Mouse (Mus musculus): ENCODE measurements around the gene Tmem138. TPM values are rescaled to one million over a fixed set of nuclear protein-coding genes. Genes with fewer than 3 reads are reported as not detected.

Gene Tmem138
- 1 to 10 TPM; 5.9 to 6.6 TPM for total RNA-seq (2023)

GRCm38 (mm10) chr19:10576690-10577561 is at the start of gene Tmem138, which contains the start of gene Cyb561a3:
Gene Tmem138 (minus strand): TSS chr19:10577362.
Gene Cyb561a3 (plus strand): TSS chr19:10577172.

DNA sequence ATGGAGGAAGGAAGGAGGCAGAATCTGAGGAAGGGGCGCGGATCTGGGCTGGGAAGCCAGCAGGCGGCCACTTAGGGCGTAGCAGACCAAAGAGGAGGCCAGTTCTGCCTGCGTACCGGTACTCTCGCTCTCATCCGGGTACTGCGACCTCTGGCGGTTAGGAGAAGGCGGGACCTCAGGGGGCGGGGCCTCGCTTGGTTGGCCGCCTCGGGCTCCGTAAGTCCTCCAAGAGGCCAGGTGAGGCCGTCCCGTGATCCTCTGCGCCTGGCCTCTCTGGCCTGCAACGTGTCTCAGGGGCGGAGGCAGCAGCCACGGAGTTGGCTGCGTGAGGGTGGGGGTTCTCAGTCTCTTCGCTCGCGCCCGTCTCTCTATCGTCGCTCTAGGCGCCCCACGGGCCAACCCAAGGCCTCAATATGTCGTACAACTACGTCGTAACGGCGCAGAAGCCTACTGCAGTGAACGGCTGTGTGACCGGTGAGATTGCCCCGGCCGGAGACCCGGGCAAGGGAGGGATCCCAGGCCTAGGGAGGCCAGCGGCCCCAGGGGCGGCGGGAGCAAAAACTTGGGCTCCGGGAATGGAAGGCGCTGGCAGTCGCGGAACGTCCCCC is 28.2 kb upstream of the Tmem138 start, which contains the start of the genes Ddb1 and Tkfc:
Gene Ddb1, plus strand, starts transcription at position 35 of the 608 bp plus-strand sequence.
Gene Tkfc, minus strand, starts transcription at position 362 of the 608 bp plus-strand sequence.

GRCm38 (mm10) chr19:10555624-10556510 is 21.3 kb downstream of the Tmem138 start, which contains the start of gene Tmem216:
Gene Tmem216 (minus strand): TSS chr19:10556238.

GRCm38 (mm10) chr19:10525910-10526309 is 51.3 kb downstream of the Tmem138 start, which contains the start of gene Sdhaf2:
Gene Sdhaf2 (minus strand): TSS chr19:10526142.

DNA sequence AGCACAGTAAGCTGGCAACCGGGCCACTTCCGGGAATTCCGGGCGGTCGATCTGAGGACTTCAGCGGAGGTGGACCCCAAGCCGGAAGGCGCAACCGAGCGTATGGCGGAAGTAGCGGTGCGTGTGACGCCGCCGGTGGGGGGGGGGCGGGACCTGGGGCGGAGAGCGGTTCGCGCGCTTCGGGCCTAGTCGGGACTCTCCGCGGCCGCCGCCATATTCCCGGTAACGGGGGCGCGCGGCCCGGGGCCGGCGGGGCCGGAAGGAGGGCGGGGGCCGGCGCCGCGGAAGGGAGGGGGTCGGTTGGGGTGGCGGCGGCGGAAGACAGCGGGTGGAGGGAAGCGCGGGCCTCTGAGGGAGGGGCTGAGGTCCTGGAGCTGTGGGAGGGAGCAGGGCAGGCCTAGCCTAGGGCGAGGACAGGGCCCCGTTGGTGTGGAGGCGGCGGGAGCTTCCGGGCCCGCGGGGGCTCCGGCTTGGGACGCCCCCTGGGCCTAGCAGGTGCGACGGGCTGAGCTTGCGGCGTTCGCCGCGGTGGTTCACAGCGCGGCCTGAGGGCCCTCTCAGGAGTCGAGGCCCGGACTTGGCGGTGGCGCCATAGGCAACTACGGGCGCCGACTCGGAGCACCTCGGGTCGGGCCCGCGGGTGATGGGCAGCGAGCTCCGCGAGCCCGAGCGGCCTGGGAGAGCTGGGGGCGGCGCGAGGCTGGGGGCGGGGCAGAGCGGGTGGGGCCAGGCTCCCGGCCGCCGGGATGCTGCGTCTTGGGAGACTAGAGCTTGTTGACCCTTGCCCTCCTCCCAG is 51.9 kb downstream of the Tmem138 start, which contains the start of gene Cpsf7:
Gene Cpsf7, plus strand, starts transcription at position 161 of the 796 bp plus-strand sequence.

Other genes starting within 250 kb of the Tmem138 start
- gene Syt7, start 188.3 kb downstream of the Tmem138 start, total RNA-seq (2023): not detected
- gene Lrrc10b, start 119.9 kb downstream of the Tmem138 start, total RNA-seq (2023): not detected
- gene Ppp1r32, start 94.4 kb downstream of the Tmem138 start, total RNA-seq (2023): 1 to 10 TPM; 3.4 to 5.6 TPM
- 100 to 1,000 TPM; 126 to 129 TPM for gene Cpsf7, start 52.1 kb downstream of the Tmem138 start, total RNA-seq (2023)
- 10 to 100 TPM; 45.5 to 47.4 TPM for gene Sdhaf2, start 51.2 kb downstream of the Tmem138 start, total RNA-seq (2023)
- gene Tmem216, start 21.1 kb downstream of the Tmem138 start, total RNA-seq (2023): 1 to 10 TPM; 7.3 to 8.1 TPM
- 10 to 100 TPM; 20.7 to 25.6 TPM for gene Cyb561a3, start 190 bp downstream of the Tmem138 start, total RNA-seq (2023)
- 100 to 1,000 TPM; 193 to 213 TPM for gene Ddb1, start 28.0 kb upstream of the Tmem138 start, total RNA-seq (2023)
- 1 to 10 TPM; 9.2 to 9.3 TPM for gene Tkfc, start 28.3 kb upstream of the Tmem138 start, total RNA-seq (2023)
- gene Vwce, start 56.9 kb upstream of the Tmem138 start, total RNA-seq (2023): 1 to 10 TPM; 6.4 to 6.5 TPM
- not detected for gene Pga5, start 100.7 kb upstream of the Tmem138 start, total RNA-seq (2023)
- gene Vps37c, start 111.4 kb upstream of the Tmem138 start, total RNA-seq (2023): 10 to 100 TPM; 18.3 to 20.8 TPM
- gene Cd5, start 161.6 kb upstream of the Tmem138 start, total RNA-seq (2023): 100 to 1,000 TPM; 290 to 296 TPM

Measured in T-cell, adult 66 days (primary cell).